Mouse (Mus musculus) heart, embryonic 13.5 days (tissue): Measurements from ENCODE around the gene Btbd1. TPM values are rescaled to one million over a fixed set of nuclear protein-coding genes. Genes with fewer than 3 reads are reported as not detected.

Source experiments
- ATAC-seq: fragments of 200-750 bp; cut with Nextera tagmentation; 2 replicates; pipeline ENCODE4 v1.8.0; 2017; ENCODE audit warnings: moderate TSS enrichment; ENCODE audit not compliant: insufficient number of reproducible peaks, low FRiP score, low TSS enrichment; ENCODE audit errors: extremely low read depth
- H3K27ac ChIP-seq: fragments of 300-500 bp; sonication (generic); replicated peaks from 2 replicates; pipeline ENCODE4 v1.5.1; 2015; ENCODE audit warnings: moderate library complexity, mild to moderate bottlenecking, inconsistent platforms
- H3K27me3 ChIP-seq: fragments of 300-500 bp; sonication (generic); replicated peaks from 2 replicates; pipeline ENCODE4 v1.6.1; 2015; ENCODE audit warnings: mild to moderate bottlenecking, inconsistent platforms
- H3K36me3 ChIP-seq: fragments of 300-500 bp; sonication (generic); 2 replicates; pipeline ENCODE4 v1.6.1; 2015; ENCODE audit warnings: mild to moderate bottlenecking, inconsistent platforms
- H3K4me1 ChIP-seq: fragments of 300-500 bp; sonication (generic); 2 replicates; pipeline ENCODE4 v1.6.1; 2015; ENCODE audit warnings: inconsistent platforms
- H3K4me2 ChIP-seq: fragments of 300-500 bp; sonication (generic); 2 replicates; pipeline ENCODE4 v1.6.1; 2015; ENCODE audit warnings: inconsistent platforms, mild to moderate bottlenecking, moderate library complexity
- H3K4me3 ChIP-seq: fragments of 300-500 bp; sonication (generic); 2 replicates; pipeline ENCODE4 v1.5.1; 2015; ENCODE audit warnings: moderate library complexity, mild to moderate bottlenecking, inconsistent platforms
- H3K9ac ChIP-seq: fragments of 300-500 bp; sonication (generic); 2 replicates; pipeline ENCODE4 v1.6.1; 2015; ENCODE audit warnings: inconsistent platforms, mild to moderate bottlenecking, moderate library complexity
- H3K9me3 ChIP-seq: fragments of 300-500 bp; sonication (generic); 2 replicates; pipeline ENCODE4 v1.6.1; 2016; ENCODE audit warnings: inconsistent platforms
- WGBS: fragments of 180-500 bp; shearing (Covaris S2); methylation state at CpG from one replicate; pipeline ENCODE4 v1.1.7; 2015; ENCODE audit warnings: mixed read lengths; 5-methylcytosine and 5-hydroxymethylcytosine counted together
- polyA plus RNA-seq: library from polyadenylated mRNA; unstranded; fragments of >200 nt; fragmentation: Nextera tagmentation; extraction: Ambion mirVana; gene quantifications from 2 replicates; pipeline ENCODE4 v1.2.1, GENCODE M21; 2015

The Btbd1 gene
- polyA plus RNA-seq, 1 experiment from 2014 or later, result 74.6 TPM

DNA sequence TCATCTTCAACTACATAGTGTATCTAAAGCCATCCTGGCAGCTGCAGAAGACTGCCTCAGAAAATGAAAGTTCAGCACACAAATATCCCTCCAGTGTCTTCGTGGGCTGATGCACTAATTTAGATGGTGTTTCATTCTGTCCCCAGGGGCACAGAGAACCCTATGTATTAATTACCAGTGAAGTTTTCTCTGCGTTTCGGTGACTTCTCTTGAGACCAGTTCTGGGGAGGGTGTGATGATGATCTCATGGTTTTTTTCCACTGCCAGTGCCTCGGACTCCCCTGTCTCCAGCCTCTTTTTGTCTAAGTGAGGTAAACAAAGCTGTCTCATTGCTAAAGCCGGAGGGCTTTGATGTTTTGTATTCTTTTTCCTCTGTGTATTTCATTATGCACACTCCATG is 53.9 kb downstream of the Btbd1 start:
- no peak for ATAC-seq
- H3K9me3 ChIP-seq, result 0 out of 2 replicates have a peak, but pooled peaks cover 2% of the 10 kb centered on the region

GRCm38 (mm10) chr7:81772786-81773539 is 56.3 kb downstream of the Btbd1 start:
- H3K9me3 ChIP-seq, result no peaks in the 10 kb centered on the region
- no peak overlapping the region for H3K4me3 ChIP-seq
- no peak overlapping the region for H3K27ac ChIP-seq
- H3K9ac ChIP-seq, result no peak overlapping the region
- WGBS, result 57% methylated on average over 10 of the region's 10 CpGs
- H3K4me1 ChIP-seq, result peaks cover 11% of the 10 kb centered on the region
- no peak for ATAC-seq
- peaks cover 20% of the 10 kb centered on the region; the same call in 1 of the 2 replicates for H3K36me3 ChIP-seq
- H3K4me2 ChIP-seq, result no peak overlapping the region
- no peaks in the 10 kb centered on the region for H3K27me3 ChIP-seq

More for the DNA sequence above, 53.9 kb downstream of the Btbd1 start:
- Histone ChIP-seq H3K27ac (no peak overlapping the region), H3K36me3 (peaks cover 30% of the 10 kb centered on the region), H3K4me2 (no peak overlapping the region), H3K4me3 (no peak overlapping the region), H3K4me1 (peaks cover 11% of the 10 kb centered on the region), H3K9ac (no peak overlapping the region), H3K27me3 (no peaks in the 10 kb centered on the region)
- WGBS, result 80% methylated on average over 5 of the region's 5 CpGs

DNA sequence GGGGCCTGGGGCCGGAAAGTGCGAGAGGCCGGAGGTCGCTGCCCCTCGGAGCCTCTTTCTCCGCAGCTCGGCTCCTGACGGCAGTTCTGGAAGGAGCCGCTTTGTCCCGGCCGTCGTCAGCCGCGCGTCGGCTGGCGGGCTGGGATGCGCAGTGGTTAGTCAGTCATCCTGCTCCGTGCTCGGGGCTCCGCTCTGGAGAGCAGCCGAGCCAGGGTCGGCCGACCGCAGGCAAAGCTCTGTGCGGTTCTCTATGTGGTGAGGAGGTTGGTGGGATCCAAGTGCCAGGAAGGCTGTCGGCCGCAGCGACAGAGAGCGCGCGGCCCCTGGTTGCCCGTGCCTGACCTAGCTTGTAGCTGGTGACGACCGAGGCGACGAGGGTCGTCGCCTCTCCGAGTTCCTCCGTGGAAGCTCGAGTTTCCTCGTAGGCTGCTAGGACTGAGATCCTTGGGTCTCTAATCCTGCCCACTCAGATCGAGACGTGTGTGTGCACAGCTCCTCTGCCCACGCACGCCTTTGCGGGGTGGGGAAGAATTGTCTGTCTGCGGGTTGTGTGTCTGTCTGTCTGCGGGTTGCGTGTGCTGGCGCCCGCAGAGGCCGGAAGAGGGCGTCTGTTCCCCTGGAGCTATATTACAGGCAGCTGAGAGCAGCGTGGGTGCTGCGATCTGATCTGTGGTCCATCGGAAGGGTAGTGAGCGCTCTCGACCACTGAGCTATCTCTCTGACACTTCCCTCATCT is 66.0 kb downstream of the Btbd1 start:
- H3K36me3 ChIP-seq, result no peaks in the 10 kb centered on the region; the same call in 1 of the 2 replicates
- H3K9ac ChIP-seq, result peak overlapping the region; percentile 97
- H3K4me3 ChIP-seq, result peak overlapping the region; percentile 100
- no peaks in the 10 kb centered on the region for H3K9me3 ChIP-seq
- ATAC-seq, result peak; percentile 52
- peak overlapping the region; percentile 90 for H3K27ac ChIP-seq
- under 1% methylated on average over 60 of the region's 60 CpGs for WGBS
- peaks cover 24% of the 10 kb centered on the region for H3K4me1 ChIP-seq
- H3K27me3 ChIP-seq, result no peaks in the 10 kb centered on the region
- H3K4me2 ChIP-seq, result peak overlapping the region; percentile 98

- Histone ChIP-seq H3K9ac (peak within 1 kb of the TSS; percentile 97), H3K36me3 (no peaks in the 10 kb centered on the region), H3K9me3 (no peaks in the 10 kb centered on the region), H3K4me3 (peak within 1 kb of the TSS; percentile 100), H3K4me1 (peaks cover 24% of the 10 kb centered on the region), H3K27me3 (no peaks in the 10 kb centered on the region), H3K4me2 (peak within 1 kb of the TSS; percentile 98), H3K27ac (peak within 1 kb of the TSS; percentile 90)
- peak; percentile 95 for ATAC-seq
- under 1% methylated on average over 56 of the region's 56 CpGs for WGBS
Measured at GRCm38 (mm10) chr7:81762180-81763109, 66.8 kb downstream of the Btbd1 start, which contains the start of gene Ramac. Gene Ramac (plus strand): TSS chr7:81762925.

GRCm38 (mm10) chr7:81747956-81748355 is 81.3 kb downstream of the Btbd1 start:
- Histone ChIP-seq H3K4me2 (no peak overlapping the region), H3K9ac (no peak overlapping the region)

DNA sequence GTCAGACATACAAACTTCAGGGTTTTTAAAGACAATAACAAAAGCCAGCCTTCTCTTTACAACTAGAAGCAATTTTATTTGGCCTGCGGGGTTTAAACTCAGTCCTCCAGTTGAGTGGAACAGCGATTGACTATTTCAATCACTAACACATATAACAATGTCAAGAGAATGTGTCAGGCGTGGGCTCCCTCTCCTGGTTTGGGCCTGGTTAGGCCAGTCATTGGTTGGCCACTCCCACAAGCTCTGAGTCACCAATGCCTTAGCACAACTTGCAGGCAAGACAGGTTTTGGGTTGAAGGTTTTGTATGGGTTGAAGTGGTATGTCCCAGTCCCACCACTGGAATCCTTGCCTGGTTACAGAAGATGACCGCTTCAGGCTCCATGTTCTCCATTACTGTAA is 85.1 kb downstream of the Btbd1 start:
- Histone ChIP-seq H3K4me2 (no peak overlapping the region), H3K4me1 (peaks cover 6% of the 10 kb centered on the region; the same call in 1 of the 2 replicates), H3K27ac (no peak overlapping the region), H3K9me3 (no peaks in the 10 kb centered on the region), H3K9ac (no peak overlapping the region), H3K27me3 (no peaks in the 10 kb centered on the region), H3K4me3 (no peak overlapping the region), H3K36me3 (no peaks in the 10 kb centered on the region)
- ATAC-seq, result no peak
- 54% methylated on average over 4 of the region's 4 CpGs for WGBS

More at GRCm38 (mm10) chr7:81747956-81748355, 81.3 kb downstream of the Btbd1 start:
- ATAC-seq, result no peak
- peaks cover 6% of the 10 kb centered on the region; the same call in 1 of the 2 replicates for H3K4me1 ChIP-seq
- no peaks in the 10 kb centered on the region for H3K9me3 ChIP-seq
- H3K4me3 ChIP-seq, result no peak overlapping the region
- H3K27ac ChIP-seq, result no peak overlapping the region
- H3K36me3 ChIP-seq, result no peaks in the 10 kb centered on the region
- no peaks in the 10 kb centered on the region for H3K27me3 ChIP-seq
- 78% methylated on average over 3 of the region's 3 CpGs for WGBS

Other genes starting within 250 kb of the Btbd1 start
- gene Homer2, start 121.9 kb downstream of the Btbd1 start, polyA plus RNA-seq, result 73.4 and 82.1 TPM in 2 replicates
- gene Ramac, start 66.5 kb downstream of the Btbd1 start, polyA plus RNA-seq, result 75.0 and 80.7 TPM in 2 replicates
- gene 3110040N11Rik, start 40.0 kb downstream of the Btbd1 start, polyA plus RNA-seq, result 36.4 and 43.7 TPM in 2 replicates
- gene Gm10160, start 26.4 kb upstream of the Btbd1 start, polyA plus RNA-seq, result not detected in 2 replicates
- gene Tm6sf1, start 29.6 kb upstream of the Btbd1 start, polyA plus RNA-seq, result 20.0 and 22.8 TPM in 2 replicates
- 10.0 TPM in 2 replicates for gene Hdgfl3, start 105.0 kb upstream of the Btbd1 start, polyA plus RNA-seq
- 4.8 and 6.3 TPM in 2 replicates for gene Bnc1, start 162.9 kb upstream of the Btbd1 start, polyA plus RNA-seq